Mouse (Mus musculus) ES-Bruce4 (cell line): ENCODE results near the gene Anks3.

Source experiments
- CTCF ChIP-seq: IDR thresholded peaks from one replicate; pipeline ENCODE4 v1.8.1; 2011; ENCODE audit warnings: low read depth, low read length
- EP300 ChIP-seq: IDR thresholded peaks from 2 replicates; pipeline ENCODE4 v1.6.1; 2011; ENCODE audit warnings: low read depth, low read length; ENCODE audit not compliant: insufficient read depth

DNA sequence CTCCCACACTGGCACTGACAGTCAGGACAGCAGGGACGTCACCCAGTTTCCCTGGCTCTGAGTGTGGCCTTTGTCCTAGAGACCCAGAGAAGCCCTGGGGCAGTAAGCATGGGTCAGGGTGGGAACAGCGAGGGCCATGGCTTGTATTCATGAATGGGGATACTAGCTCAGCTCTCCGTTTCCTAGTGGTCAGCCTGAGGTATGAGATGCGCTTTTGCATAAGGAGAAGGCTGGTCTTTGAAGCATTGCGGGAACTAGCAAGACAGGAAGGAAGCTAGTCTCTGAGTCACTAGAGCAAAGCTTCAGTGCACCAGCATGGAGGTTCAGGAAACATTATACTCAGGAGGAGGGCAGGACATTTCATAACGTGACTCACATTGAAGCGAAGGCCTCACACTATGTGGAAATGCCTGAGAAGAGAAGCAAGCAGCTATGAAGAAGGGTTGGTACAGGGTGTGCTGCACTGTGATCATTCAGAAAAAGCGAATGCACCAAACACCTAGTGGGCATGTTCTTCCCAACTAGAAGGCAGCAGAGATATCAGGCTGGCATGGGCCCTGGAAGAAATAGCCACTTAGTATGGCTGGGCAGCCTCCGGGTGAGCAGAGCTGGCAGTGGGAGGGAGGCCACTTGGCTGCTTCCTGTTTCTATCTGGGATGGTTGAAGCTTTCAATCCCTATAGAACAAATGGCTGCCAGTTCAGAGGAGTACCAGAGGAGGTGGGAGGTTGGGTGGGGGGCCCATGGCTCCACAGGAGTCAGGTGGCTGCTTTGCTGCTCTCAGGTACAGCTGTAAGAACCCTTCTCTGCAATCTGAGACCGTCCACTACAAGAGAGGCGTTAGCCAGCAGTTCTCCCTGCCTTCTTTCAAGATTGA, 50.9 kb downstream of the Anks3 start:
- TF ChIP-seq CTCF (no peak), EP300 (no peak)
